Mouse (Mus musculus): ENCODE data around the gene Nckap5.

GRCm38 (mm10) chr1:126670507-126670906 is 160.1 kb downstream of the Nckap5 start:
- TF ChIP-seq HCFC1 (IDR thresholded peaks at IDR 0.05; ENCODE audit: borderline replicate concordance, insufficient read depth, low read length) (no peak), MAFK (IDR thresholded peaks at IDR 0.05; ENCODE audit: insufficient read depth, low read depth, low read length) (no peak), ZNF384 (IDR thresholded peaks at IDR 0.05; ENCODE audit: low read depth, low read length) (no peak), ZC3H11A (IDR thresholded peaks at IDR 0.05; ENCODE audit: borderline replicate concordance, low read depth, low read length) (no peak), CHD2 (IDR thresholded peaks at IDR 0.05; ENCODE audit: low read depth, low read length) (no peak)

Measured in ES-E14 (cell line).